Mouse (Mus musculus) heart, embryonic 13.5 days (tissue): ENCODE measurements around the gene Dusp18. TPM values are rescaled to one million over a fixed set of nuclear protein-coding genes. Genes with fewer than 3 reads are reported as not detected.

Experiments used
- ATAC-seq: fragments of 200-750 bp; cut with Nextera tagmentation; 2 replicates; pipeline ENCODE4 v1.8.0; 2017; ENCODE audit warnings: moderate TSS enrichment; ENCODE audit not compliant: insufficient number of reproducible peaks, low FRiP score, low TSS enrichment; ENCODE audit errors: extremely low read depth
- H3K27ac ChIP-seq: fragments of 300-500 bp; sonication (generic); replicated peaks from 2 replicates; pipeline ENCODE4 v1.5.1; 2015; ENCODE audit warnings: moderate library complexity, mild to moderate bottlenecking, inconsistent platforms
- H3K27me3 ChIP-seq: fragments of 300-500 bp; sonication (generic); replicated peaks from 2 replicates; pipeline ENCODE4 v1.6.1; 2015; ENCODE audit warnings: mild to moderate bottlenecking, inconsistent platforms
- H3K36me3 ChIP-seq: fragments of 300-500 bp; sonication (generic); 2 replicates; pipeline ENCODE4 v1.6.1; 2015; ENCODE audit warnings: mild to moderate bottlenecking, inconsistent platforms
- H3K4me1 ChIP-seq: fragments of 300-500 bp; sonication (generic); 2 replicates; pipeline ENCODE4 v1.6.1; 2015; ENCODE audit warnings: inconsistent platforms
- H3K4me2 ChIP-seq: fragments of 300-500 bp; sonication (generic); 2 replicates; pipeline ENCODE4 v1.6.1; 2015; ENCODE audit warnings: inconsistent platforms, mild to moderate bottlenecking, moderate library complexity
- H3K4me3 ChIP-seq: fragments of 300-500 bp; sonication (generic); 2 replicates; pipeline ENCODE4 v1.5.1; 2015; ENCODE audit warnings: moderate library complexity, mild to moderate bottlenecking, inconsistent platforms
- H3K9ac ChIP-seq: fragments of 300-500 bp; sonication (generic); 2 replicates; pipeline ENCODE4 v1.6.1; 2015; ENCODE audit warnings: inconsistent platforms, mild to moderate bottlenecking, moderate library complexity
- H3K9me3 ChIP-seq: fragments of 300-500 bp; sonication (generic); 2 replicates; pipeline ENCODE4 v1.6.1; 2016; ENCODE audit warnings: inconsistent platforms
- WGBS: fragments of 180-500 bp; shearing (Covaris S2); methylation state at CpG from one replicate; pipeline ENCODE4 v1.1.7; 2015; ENCODE audit warnings: mixed read lengths; 5-methylcytosine and 5-hydroxymethylcytosine counted together
- polyA plus RNA-seq: library from polyadenylated mRNA; unstranded; fragments of >200 nt; fragmentation: Nextera tagmentation; extraction: Ambion mirVana; gene quantifications from 2 replicates; pipeline ENCODE4 v1.2.1, GENCODE M21; 2015

Dusp18 gene
- 9.7 and 10.7 TPM in 2 replicates for polyA plus RNA-seq

GRCm38 (mm10) chr11:3894406-3895281 lies at the start of gene Dusp18, which contains the start of gene 4921536K21Rik:
Gene Dusp18 (plus strand): TSS chr11:3895240.
Gene 4921536K21Rik (minus strand): TSS chr11:3895098.
- H3K4me1 ChIP-seq: peaks cover 14% of the 10 kb centered on the region
- H3K4me3 ChIP-seq: peak within 1 kb of the TSS; percentile 64
- WGBS: 3% methylated on average over 46 of the region's 46 CpGs

GRCm38 (mm10) chr11:3846351-3846750 lies 48.7 kb upstream of the Dusp18 start:
- no peaks in the 10 kb centered on the region for H3K27me3 ChIP-seq
- 47% methylated on average over 2 of the region's 2 CpGs for WGBS
- H3K9me3 ChIP-seq: no peaks in the 10 kb centered on the region
- no peak overlapping the region for H3K27ac ChIP-seq
- no peak for ATAC-seq
- H3K9ac ChIP-seq: no peak overlapping the region
- no peaks in the 10 kb centered on the region for H3K36me3 ChIP-seq
- H3K4me3 ChIP-seq: no peak overlapping the region
- H3K4me2 ChIP-seq: no peak overlapping the region
- peaks cover 24% of the 10 kb centered on the region for H3K4me1 ChIP-seq

More at GRCm38 (mm10) chr11:3894406-3895281, at the start of gene Dusp18, which contains the start of gene 4921536K21Rik:
- peak within 1 kb of the TSS; percentile 86 for H3K27ac ChIP-seq
- H3K4me2 ChIP-seq: peak within 1 kb of the TSS; percentile 96
- ATAC-seq: peak; percentile 90
- H3K9me3 ChIP-seq: no peaks in the 10 kb centered on the region
- peak within 1 kb of the TSS; percentile 83 for H3K9ac ChIP-seq
- peaks cover 11% of the 10 kb centered on the region; the same call in 1 of the 2 replicates for H3K27me3 ChIP-seq
- peaks cover 28% of the 10 kb centered on the region for H3K36me3 ChIP-seq

GRCm38 (mm10) chr11:3849469-3850314 lies 45.3 kb upstream of the Dusp18 start:
- Histone ChIP-seq H3K4me2 (no peak overlapping the region), H3K27me3 (no peaks in the 10 kb centered on the region), H3K4me1 (peaks cover 23% of the 10 kb centered on the region), H3K4me3 (no peak overlapping the region), H3K27ac (no peak overlapping the region), H3K36me3 (no peaks in the 10 kb centered on the region), H3K9ac (no peak overlapping the region), H3K9me3 (no peaks in the 10 kb centered on the region; the same call in 1 of the 2 replicates)
- no peak for ATAC-seq
- 72% methylated on average over 15 of the region's 15 CpGs for WGBS

GRCm38 (mm10) chr11:3850315-3850614 lies 44.8 kb upstream of the Dusp18 start:
- Histone ChIP-seq H3K4me2 (no peak overlapping the region), H3K4me3 (no peak overlapping the region), H3K36me3 (no peaks in the 10 kb centered on the region), H3K27me3 (no peaks in the 10 kb centered on the region), H3K9me3 (no peaks in the 10 kb centered on the region; the same call in 1 of the 2 replicates), H3K9ac (no peak overlapping the region), H3K27ac (no peak overlapping the region), H3K4me1 (peaks cover 18% of the 10 kb centered on the region)
- 60% methylated on average over 2 of the region's 2 CpGs for WGBS
- no peak for ATAC-seq

- no peak for ATAC-seq
- no peak overlapping the region for H3K4me2 ChIP-seq
- 59% methylated on average over 5 of the region's 5 CpGs for WGBS
Measured at GRCm38 (mm10) chr11:3850746-3851277, 44.2 kb upstream of the Dusp18 start.

GRCm38 (mm10) chr11:3851872-3852271 lies 43.2 kb upstream of the Dusp18 start:
- WGBS: 72% methylated on average over 4 of the region's 4 CpGs
- no peak for ATAC-seq
- Histone ChIP-seq H3K9me3 (no peaks in the 10 kb centered on the region; the same call in 1 of the 2 replicates), H3K9ac (no peak overlapping the region), H3K4me1 (peaks cover 18% of the 10 kb centered on the region), H3K27ac (no peak overlapping the region), H3K36me3 (no peaks in the 10 kb centered on the region), H3K27me3 (no peaks in the 10 kb centered on the region), H3K4me2 (no peak overlapping the region), H3K4me3 (no peak overlapping the region)

More at GRCm38 (mm10) chr11:3850746-3851277, 44.2 kb upstream of the Dusp18 start:
- no peaks in the 10 kb centered on the region; the same call in 1 of the 2 replicates for H3K9me3 ChIP-seq
- no peak overlapping the region for H3K9ac ChIP-seq
- H3K27ac ChIP-seq: no peak overlapping the region
- no peak overlapping the region for H3K4me3 ChIP-seq
- H3K4me1 ChIP-seq: peaks cover 18% of the 10 kb centered on the region
- no peaks in the 10 kb centered on the region for H3K36me3 ChIP-seq
- no peaks in the 10 kb centered on the region for H3K27me3 ChIP-seq

- WGBS: 88% methylated on average over 10 of the region's 10 CpGs
- H3K27ac ChIP-seq: peak overlapping the region; percentile 28; the same call in 1 of the 2 replicates
Measured at GRCm38 (mm10) chr11:3853031-3853430, 42.0 kb upstream of the Dusp18 start.

GRCm38 (mm10) chr11:3853481-3854034 lies 41.5 kb upstream of the Dusp18 start:
- Histone ChIP-seq H3K27ac (peak overlapping the region; percentile 28; the same call in 1 of the 2 replicates), H3K27me3 (no peaks in the 10 kb centered on the region), H3K9ac (no peak overlapping the region), H3K36me3 (no peaks in the 10 kb centered on the region), H3K9me3 (no peaks in the 10 kb centered on the region; the same call in 1 of the 2 replicates), H3K4me1 (peaks cover 13% of the 10 kb centered on the region), H3K4me3 (no peak overlapping the region), H3K4me2 (no peak overlapping the region)
- 49% methylated on average over 5 of the region's 5 CpGs for WGBS
- no peak for ATAC-seq

More at GRCm38 (mm10) chr11:3853031-3853430, 42.0 kb upstream of the Dusp18 start:
- Histone ChIP-seq H3K36me3 (no peaks in the 10 kb centered on the region), H3K4me1 (peaks cover 16% of the 10 kb centered on the region), H3K27me3 (no peaks in the 10 kb centered on the region), H3K4me3 (no peak overlapping the region), H3K9me3 (no peaks in the 10 kb centered on the region; the same call in 1 of the 2 replicates), H3K9ac (no peak overlapping the region), H3K4me2 (no peak overlapping the region)
- ATAC-seq: no peak

- no peaks in the 10 kb centered on the region for H3K36me3 ChIP-seq
- WGBS: 82% methylated on average over 3 of the region's 3 CpGs
- no peak overlapping the region for H3K27ac ChIP-seq
- no peaks in the 10 kb centered on the region; the same call in 1 of the 2 replicates for H3K9me3 ChIP-seq
- no peaks in the 10 kb centered on the region for H3K27me3 ChIP-seq
- no peak overlapping the region for H3K4me2 ChIP-seq
- H3K9ac ChIP-seq: no peak overlapping the region
- H3K4me1 ChIP-seq: peaks cover 13% of the 10 kb centered on the region
- H3K4me3 ChIP-seq: no peak overlapping the region
- ATAC-seq: no peak
Measured at GRCm38 (mm10) chr11:3854156-3854555, 40.9 kb upstream of the Dusp18 start.

- H3K4me1 ChIP-seq: peaks cover 13% of the 10 kb centered on the region
- no peak for ATAC-seq
- H3K27me3 ChIP-seq: no peaks in the 10 kb centered on the region
- no peaks in the 10 kb centered on the region; the same call in 1 of the 2 replicates for H3K9me3 ChIP-seq
- H3K36me3 ChIP-seq: no peaks in the 10 kb centered on the region
- no peak overlapping the region for H3K4me2 ChIP-seq
- H3K4me3 ChIP-seq: no peak overlapping the region
- 83% methylated on average over 5 of the region's 5 CpGs for WGBS
- H3K9ac ChIP-seq: no peak overlapping the region
- H3K27ac ChIP-seq: no peak overlapping the region
Measured at GRCm38 (mm10) chr11:3855846-3856245, 39.2 kb upstream of the Dusp18 start.
